Mouse (Mus musculus): Measurements from ENCODE around the gene Cit. TPM values are rescaled to one million over a fixed set of nuclear protein-coding genes. Genes with fewer than 3 reads are reported as not detected.

Gene Cit
- polyA plus RNA-seq, 1 experiment: 47.3 TPM

DNA sequence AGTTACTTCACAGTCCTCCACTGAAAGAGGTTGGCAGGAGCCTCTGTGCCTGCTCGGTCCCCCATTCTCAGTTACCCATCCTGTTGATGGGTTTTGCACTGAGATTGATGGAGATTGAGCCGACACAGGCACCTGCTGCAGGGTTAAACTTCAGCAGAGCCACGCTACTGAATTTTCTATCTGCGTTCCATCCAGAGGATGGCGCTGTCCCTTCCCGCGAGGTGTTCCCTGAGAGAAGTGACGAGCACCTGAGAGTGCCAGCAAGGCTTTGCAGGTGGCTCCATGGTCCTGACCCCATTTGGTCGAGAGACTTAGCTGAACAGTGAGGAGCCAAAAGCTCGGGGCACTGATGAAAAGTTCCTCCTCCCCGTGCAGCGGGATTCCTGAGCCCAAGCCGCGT is 111.0 kb downstream of the Cit start:
- TF ChIP-seq CTCF (IDR thresholded peaks at IDR 0.05; ENCODE audit: borderline replicate concordance, insufficient read depth, low read depth, low read length) (no peak), POLR2A (IDR thresholded peaks at IDR 0.05; ENCODE audit: borderline replicate concordance, insufficient read depth, low read length) (no peak)
- Histone ChIP-seq H3K27me3 (ENCODE audit: control insufficient read depth, insufficient read depth, low read length) (no peaks in the 10 kb centered on the region), H3K4me3 (replicated peaks; ENCODE audit: insufficient read depth, low read depth, low read length) (no peak overlapping the region), H3K27ac (ENCODE audit: insufficient read depth, low read length) (no peak overlapping the region), H3K4me1 (ENCODE audit: control insufficient read depth, insufficient read depth, low read length) (no peaks in the 10 kb centered on the region)
- 97% methylated on average over 14 of the region's 14 CpGs for WGBS
- no peak for DNase-seq

GRCm38 (mm10) chr5:115957177-115957576 is 112.1 kb downstream of the Cit start:
- H3K27me3 ChIP-seq (ENCODE audit: control insufficient read depth, insufficient read depth, low read length): no peaks in the 10 kb centered on the region
- no peak for TF ChIP-seq POLR2A (IDR thresholded peaks at IDR 0.05; ENCODE audit: borderline replicate concordance, insufficient read depth, low read length)
- 0 out of 2 replicates have a peak, but pooled peaks have one; percentile 12 for TF ChIP-seq CTCF (IDR thresholded peaks at IDR 0.05; ENCODE audit: borderline replicate concordance, insufficient read depth, low read depth, low read length)
- H3K4me1 ChIP-seq (ENCODE audit: control insufficient read depth, insufficient read depth, low read length): no peaks in the 10 kb centered on the region
- no peak for DNase-seq
- H3K4me3 ChIP-seq (replicated peaks; ENCODE audit: insufficient read depth, low read depth, low read length): no peak overlapping the region
- WGBS: over 99% methylated on average over 6 of the region's 6 CpGs
- H3K27ac ChIP-seq (ENCODE audit: insufficient read depth, low read length): no peak overlapping the region

GRCm38 (mm10) chr5:115958344-115958743 is 113.3 kb downstream of the Cit start:
- Histone ChIP-seq H3K27ac (ENCODE audit: insufficient read depth, low read length) (no peak overlapping the region), H3K4me1 (ENCODE audit: control insufficient read depth, insufficient read depth, low read length) (no peaks in the 10 kb centered on the region), H3K27me3 (ENCODE audit: control insufficient read depth, insufficient read depth, low read length) (no peaks in the 10 kb centered on the region), H3K4me3 (replicated peaks; ENCODE audit: insufficient read depth, low read depth, low read length) (no peak overlapping the region)
- no peak for DNase-seq
- TF ChIP-seq CTCF (IDR thresholded peaks at IDR 0.05; ENCODE audit: borderline replicate concordance, insufficient read depth, low read depth, low read length) (no peak), POLR2A (IDR thresholded peaks at IDR 0.05; ENCODE audit: borderline replicate concordance, insufficient read depth, low read length) (no peak)
- WGBS: 90% methylated on average over 1 of the region's 1 CpGs

DNA sequence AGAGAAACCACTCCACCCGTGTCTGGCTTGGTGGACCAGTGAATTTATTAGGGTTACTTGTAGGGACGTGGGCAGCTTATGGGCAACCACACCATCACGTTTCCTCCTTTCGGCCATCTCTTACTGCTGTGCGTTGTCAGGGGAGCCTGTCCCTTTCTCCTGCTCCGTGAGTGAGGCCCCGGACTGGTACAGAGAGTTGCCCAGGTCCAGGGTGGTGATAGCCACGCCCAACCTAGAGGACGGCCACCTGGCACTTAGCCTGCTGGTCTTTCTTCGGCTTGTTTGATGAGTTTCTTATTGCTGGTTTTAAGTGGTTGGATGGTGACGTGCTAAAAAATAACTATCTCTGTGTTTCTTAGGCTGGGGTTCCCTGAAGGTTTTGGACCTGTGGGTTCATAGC is 113.7 kb downstream of the Cit start:
- TF ChIP-seq POLR2A (IDR thresholded peaks at IDR 0.05; ENCODE audit: borderline replicate concordance, insufficient read depth, low read length): no peak
- TF ChIP-seq CTCF (IDR thresholded peaks at IDR 0.05; ENCODE audit: borderline replicate concordance, insufficient read depth, low read depth, low read length): no peak
- no peak for DNase-seq
- no peak overlapping the region for H3K4me3 ChIP-seq (replicated peaks; ENCODE audit: insufficient read depth, low read depth, low read length)
- no peak overlapping the region for H3K27ac ChIP-seq (ENCODE audit: insufficient read depth, low read length)
- whole genome bisulfite sequencing: 87% methylated on average over 11 of the region's 11 CpGs
- no peaks in the 10 kb centered on the region for H3K27me3 ChIP-seq (ENCODE audit: control insufficient read depth, insufficient read depth, low read length)
- H3K4me1 ChIP-seq (ENCODE audit: control insufficient read depth, insufficient read depth, low read length): no peaks in the 10 kb centered on the region

DNA sequence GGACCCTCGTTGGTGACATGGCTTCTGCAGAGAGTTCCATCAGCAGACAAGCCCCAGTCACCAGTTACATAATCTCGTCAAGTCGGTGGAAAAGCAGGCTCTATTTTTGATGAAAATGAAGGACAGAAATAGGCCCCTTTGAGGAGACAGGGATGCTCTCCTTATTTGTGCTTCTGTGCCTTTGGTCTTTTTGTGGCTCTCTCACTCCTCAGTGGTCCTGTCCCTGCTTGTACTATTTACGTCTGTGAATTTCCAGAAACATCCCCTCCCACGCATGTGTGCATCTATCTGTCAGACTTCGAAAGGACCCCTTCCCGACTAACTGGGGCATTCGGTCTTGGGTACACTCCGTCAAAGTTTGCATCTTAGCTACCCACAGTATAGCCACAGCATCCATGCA is 116.7 kb downstream of the Cit start:
- WGBS: 93% methylated on average over 9 of the region's 9 CpGs
- Histone ChIP-seq H3K27ac (ENCODE audit: insufficient read depth, low read length) (no peak overlapping the region), H3K4me1 (ENCODE audit: control insufficient read depth, insufficient read depth, low read length) (no peaks in the 10 kb centered on the region), H3K27me3 (ENCODE audit: control insufficient read depth, insufficient read depth, low read length) (no peaks in the 10 kb centered on the region), H3K4me3 (replicated peaks; ENCODE audit: insufficient read depth, low read depth, low read length) (no peak overlapping the region)
- DNase-seq: no peak
- no peak for TF ChIP-seq CTCF (IDR thresholded peaks at IDR 0.05; ENCODE audit: borderline replicate concordance, insufficient read depth, low read depth, low read length)
- no peak for TF ChIP-seq POLR2A (IDR thresholded peaks at IDR 0.05; ENCODE audit: borderline replicate concordance, insufficient read depth, low read length)

GRCm38 (mm10) chr5:115971236-115971635 is 126.2 kb downstream of the Cit start:
- TF ChIP-seq POLR2A (IDR thresholded peaks at IDR 0.05; ENCODE audit: borderline replicate concordance, insufficient read depth, low read length) (no peak), CTCF (IDR thresholded peaks at IDR 0.05; ENCODE audit: borderline replicate concordance, insufficient read depth, low read depth, low read length) (no peak)
- WGBS: 61% methylated on average over 15 of the region's 15 CpGs
- DNase-seq: no peak
- Histone ChIP-seq H3K4me3 (replicated peaks; ENCODE audit: insufficient read depth, low read depth, low read length) (no peak overlapping the region), H3K4me1 (ENCODE audit: control insufficient read depth, insufficient read depth, low read length) (no peaks in the 10 kb centered on the region), H3K27ac (ENCODE audit: insufficient read depth, low read length) (no peak overlapping the region), H3K27me3 (ENCODE audit: control insufficient read depth, insufficient read depth, low read length) (no peaks in the 10 kb centered on the region)

DNA sequence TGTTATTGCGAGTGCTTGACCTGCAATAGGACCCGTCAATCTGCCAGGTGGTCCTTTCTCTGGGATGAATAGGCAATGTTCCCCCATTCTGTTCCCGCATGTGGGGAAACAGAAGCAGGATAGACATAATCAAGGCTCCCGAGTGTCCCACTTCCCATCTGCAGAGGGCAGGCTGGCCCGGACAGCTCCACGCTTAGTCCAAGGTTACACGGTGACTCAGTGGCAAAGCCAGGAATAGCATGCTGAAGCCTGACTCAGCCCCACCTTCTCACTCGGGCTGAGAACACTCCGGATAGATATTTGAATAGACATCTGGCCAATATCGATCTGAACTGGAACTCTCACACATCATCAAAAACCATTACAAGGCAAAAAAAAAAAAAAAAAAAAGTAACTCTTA is 130.6 kb downstream of the Cit start:
- no peak overlapping the region for H3K4me3 ChIP-seq (replicated peaks; ENCODE audit: insufficient read depth, low read depth, low read length)
- DNase-seq: no peak
- no peaks in the 10 kb centered on the region for H3K4me1 ChIP-seq (ENCODE audit: control insufficient read depth, insufficient read depth, low read length)
- TF ChIP-seq CTCF (IDR thresholded peaks at IDR 0.05; ENCODE audit: borderline replicate concordance, insufficient read depth, low read depth, low read length) (no peak), POLR2A (IDR thresholded peaks at IDR 0.05; ENCODE audit: borderline replicate concordance, insufficient read depth, low read length) (no peak)
- no peaks in the 10 kb centered on the region for H3K27me3 ChIP-seq (ENCODE audit: control insufficient read depth, insufficient read depth, low read length)
- H3K27ac ChIP-seq (ENCODE audit: insufficient read depth, low read length): no peak overlapping the region
- 86% methylated on average over 10 of the region's 10 CpGs for WGBS

GRCm38 (mm10) chr5:115976446-115976845 is 131.4 kb downstream of the Cit start:
- H3K27me3 ChIP-seq (ENCODE audit: control insufficient read depth, insufficient read depth, low read length): no peaks in the 10 kb centered on the region
- no peaks in the 10 kb centered on the region for H3K4me1 ChIP-seq (ENCODE audit: control insufficient read depth, insufficient read depth, low read length)
- 92% methylated on average over 5 of the region's 5 CpGs for WGBS
- DNase-seq: no peak
- H3K4me3 ChIP-seq (replicated peaks; ENCODE audit: insufficient read depth, low read depth, low read length): no peak overlapping the region
- no peak overlapping the region for H3K27ac ChIP-seq (ENCODE audit: insufficient read depth, low read length)
- TF ChIP-seq CTCF (IDR thresholded peaks at IDR 0.05; ENCODE audit: borderline replicate concordance, insufficient read depth, low read depth, low read length): no peak
